Mouse (Mus musculus) cerebellum, postnatal 4 days (tissue): Measurements from ENCODE around the gene Anapc16.

ENCODE experiments used
- DNase-seq, 2 experiments: peaks; one replicate each; pipeline ENCODE4 v3.0.0; 2022; ENCODE audit warnings: low spot score in 2 of 2, mixed read lengths in 1 of 2

The Anapc16 gene

DNA sequence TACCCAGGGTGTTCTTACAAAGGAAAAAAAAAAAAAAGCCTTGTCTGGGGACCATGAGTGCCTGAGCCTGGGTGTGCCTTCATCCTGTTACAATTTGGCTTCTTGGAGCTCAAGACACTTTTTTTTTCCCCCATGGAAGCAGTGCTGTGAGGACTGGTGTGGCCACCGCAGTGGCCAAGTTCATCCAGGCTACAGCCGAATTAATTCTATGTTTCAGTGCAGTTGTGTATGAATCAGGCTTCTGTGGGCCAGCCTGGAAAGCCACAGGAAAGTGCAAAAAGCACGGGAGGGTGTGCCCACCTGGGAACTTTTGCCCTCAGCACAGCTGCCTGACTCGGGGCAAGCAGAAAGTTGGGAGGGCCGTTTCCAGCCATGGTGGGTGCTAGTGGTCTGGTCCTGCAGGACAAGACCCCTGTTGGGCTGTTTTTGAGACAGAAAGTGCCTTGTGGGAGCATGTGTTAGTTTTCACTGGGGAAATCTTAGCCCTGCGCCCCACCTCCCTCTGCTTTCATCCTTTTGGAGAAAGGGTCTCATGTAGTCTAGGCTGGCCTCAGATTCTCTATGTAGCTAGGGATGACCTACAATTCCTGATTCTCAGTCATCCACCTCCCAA is 32.4 kb downstream of the Anapc16 start:
- no peak for DNase-seq

DNA sequence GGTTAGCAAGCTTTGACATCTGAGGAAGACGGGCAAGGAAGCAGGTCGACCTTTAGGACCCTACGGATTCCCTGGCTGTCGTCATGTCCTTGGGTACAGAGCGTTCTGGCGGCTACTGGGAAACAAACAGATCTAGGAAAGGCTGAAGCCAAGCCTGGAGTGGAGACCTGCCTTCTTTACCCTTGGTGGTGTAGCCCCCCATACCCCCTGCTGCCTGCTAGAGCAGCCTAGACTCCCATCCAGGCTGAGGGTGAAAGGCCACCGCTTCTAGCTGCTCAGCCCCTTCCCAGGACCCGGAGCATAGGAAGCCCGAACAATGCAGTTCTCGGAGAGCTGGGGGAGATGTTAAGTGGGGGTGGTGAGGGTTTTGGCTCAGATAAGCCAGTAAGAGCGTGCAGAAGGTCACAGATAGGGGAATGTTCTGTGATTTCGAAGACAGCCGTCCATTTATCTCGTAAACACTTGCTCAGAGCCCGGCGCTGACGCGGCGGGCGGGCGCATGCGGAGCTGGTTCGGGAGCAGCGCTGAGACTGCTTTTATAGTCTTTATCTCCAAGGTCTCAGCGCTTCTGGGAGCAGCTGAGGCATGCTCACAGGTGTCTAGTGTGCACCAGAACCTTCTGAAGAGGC is 33.0 kb downstream of the Anapc16 start:
- DNase-seq: peak in 1 of 2 experiments; percentile 60

DNA sequence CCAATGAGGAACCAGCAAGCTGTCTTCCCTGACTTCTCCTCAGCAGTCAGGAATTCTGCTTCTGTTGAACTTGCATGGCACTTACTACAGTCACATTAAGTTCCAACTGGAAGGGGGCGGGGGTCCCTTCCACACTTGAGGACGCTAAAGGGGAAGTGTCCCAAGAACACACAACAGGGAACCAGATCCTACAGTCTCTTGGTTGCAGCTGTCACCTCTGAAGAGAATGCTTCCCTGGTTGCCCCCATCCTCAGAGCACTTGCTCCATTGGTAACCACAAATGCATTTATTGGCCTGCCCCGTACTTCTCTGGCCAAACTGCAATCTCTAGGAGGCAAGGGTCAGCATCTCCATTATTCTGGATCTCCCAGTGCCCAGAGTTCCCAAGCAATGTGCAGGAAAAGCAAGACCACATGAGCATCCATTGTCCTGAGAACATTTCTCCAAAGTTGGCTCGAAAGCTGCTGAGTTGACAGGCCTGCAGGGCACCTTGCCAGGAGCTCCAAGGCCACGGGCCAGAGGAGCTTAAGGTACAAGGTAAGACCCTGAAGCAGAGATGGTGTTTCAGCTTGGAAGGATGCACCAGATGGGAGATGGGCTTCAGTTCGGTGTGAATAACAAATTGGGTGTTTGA is 35.5 kb downstream of the Anapc16 start:
- no peak for DNase-seq

DNA sequence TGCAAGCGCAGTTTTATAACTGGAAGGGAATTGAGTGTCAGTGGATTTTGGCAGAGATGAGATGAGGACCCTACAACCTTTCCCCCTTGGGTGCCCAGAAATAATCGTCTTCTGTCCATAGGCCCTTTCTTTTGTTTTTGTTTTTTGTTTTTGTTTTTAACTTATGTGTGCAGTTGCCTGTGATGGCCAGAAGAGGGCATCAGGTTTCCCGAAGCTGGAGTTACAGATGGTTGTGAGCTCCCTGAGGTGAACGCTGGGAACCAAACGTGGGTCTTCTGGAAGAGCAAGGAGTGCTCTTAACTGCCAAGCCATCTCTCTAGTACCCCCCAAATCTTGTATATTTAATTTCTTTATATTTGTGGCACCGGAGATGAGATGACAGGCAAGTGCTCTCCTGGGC is 36.2 kb downstream of the Anapc16 start:
- DNase-seq: no peak

GRCm38 (mm10) chr10:59965788-59966187 is 37.1 kb downstream of the Anapc16 start:
- DNase-seq: no peak

- DNase-seq: no peak
Observed at GRCm38 (mm10) chr10:59965362-59965695, 37.6 kb downstream of the Anapc16 start.

- DNase-seq: peak in 1 of 2 experiments; percentile 41
Observed at GRCm38 (mm10) chr10:59964504-59965361, 38.2 kb downstream of the Anapc16 start.

GRCm38 (mm10) chr10:59963609-59964008 is 39.3 kb downstream of the Anapc16 start:
- DNase-seq: no peak

GRCm38 (mm10) chr10:59959517-59959916 is 43.4 kb downstream of the Anapc16 start:
- DNase-seq: no peak

GRCm38 (mm10) chr10:59958458-59958857 is 44.5 kb downstream of the Anapc16 start:
- DNase-seq: no peak

DNA sequence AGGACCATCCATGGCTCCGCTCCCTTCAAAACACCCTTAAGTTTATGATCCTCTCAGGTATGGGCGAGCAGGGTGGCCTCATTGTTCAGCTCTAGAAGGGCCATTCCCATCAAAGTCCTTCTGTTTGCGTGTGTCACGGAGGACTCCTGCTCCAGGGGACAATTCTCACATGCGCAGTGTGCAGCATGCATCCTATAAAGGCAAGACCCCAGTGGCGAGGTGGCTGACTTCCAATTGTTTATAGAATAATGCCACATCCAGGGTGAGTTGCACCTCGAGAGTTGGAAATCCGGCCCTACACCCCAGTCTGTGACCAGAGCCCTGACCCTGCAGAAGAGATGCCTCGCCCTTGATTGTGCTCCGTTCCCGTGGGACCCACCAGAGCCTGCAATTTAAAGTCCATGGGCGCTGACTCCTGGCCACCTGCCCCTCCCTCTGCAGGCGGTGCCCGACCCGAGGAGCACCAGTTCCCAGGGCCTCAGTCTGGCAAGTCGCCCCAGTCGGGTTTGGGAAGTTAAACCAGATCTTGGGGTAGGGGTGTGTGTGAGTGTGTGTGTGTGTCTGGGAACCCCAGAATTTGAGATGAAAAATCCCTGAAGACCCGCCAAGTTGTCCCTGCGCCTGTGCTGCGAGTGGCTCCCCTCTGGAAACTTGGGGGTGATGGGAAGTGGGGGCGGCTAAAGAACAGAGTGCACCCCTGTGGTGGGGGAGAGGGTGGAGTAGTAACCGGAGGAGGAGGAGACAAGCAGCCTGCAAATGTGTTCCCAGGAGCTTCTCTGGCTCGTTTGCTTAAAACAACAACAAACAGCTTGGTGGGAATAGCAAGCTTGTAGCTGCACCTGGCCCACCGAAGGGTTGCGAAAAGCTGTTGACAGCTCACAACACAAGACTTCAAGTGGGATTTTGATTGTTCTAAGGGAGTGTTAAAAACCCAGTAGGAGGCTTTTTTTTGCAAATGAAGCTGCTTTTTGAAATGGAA is 45.5 kb downstream of the Anapc16 start:
- DNase-seq: peak in 1 of 2 experiments; percentile 28

DNA sequence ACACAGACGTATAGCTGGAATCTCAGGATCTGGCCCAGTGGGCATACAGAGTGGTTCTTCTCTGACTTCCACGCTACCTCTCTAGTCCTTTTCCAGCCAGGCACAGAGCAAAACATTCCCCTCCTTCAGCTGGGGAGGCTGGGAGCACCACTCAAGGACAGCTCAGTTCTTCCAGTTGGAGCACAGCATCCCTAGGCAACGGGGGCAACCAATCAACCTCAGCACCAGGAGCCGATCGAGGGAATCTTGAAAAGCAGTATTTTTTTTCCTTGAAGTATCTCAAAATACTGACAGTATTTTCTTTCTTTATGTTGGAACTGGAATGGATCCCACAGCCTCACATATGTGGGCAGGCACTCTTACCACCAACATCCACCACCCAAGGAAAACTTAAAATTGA is 46.3 kb downstream of the Anapc16 start:
- DNase-seq: no peak

DNA sequence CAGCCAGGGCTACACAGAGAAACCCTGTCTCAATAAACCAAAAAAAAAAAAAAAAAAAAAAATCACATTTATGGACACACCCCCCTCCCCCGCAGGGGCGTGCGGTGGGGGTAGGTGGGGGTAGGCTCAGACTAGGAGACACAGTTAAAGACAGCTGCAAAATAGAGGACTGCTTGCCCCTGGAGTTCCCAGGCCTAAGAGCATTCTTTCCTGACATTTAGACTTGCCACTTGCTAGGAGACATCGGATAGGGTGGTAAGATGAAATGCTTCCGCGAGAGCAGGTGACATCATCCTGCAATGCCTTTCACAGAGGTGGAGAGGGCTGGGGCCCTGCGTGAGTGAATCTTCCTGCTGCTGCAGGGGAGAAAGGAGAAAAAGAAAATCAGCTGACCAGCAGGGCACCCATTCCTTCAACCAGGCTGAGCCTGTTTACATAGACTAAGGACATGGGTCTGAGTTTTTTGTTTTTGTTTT is 49.3 kb downstream of the Anapc16 start:
- DNase-seq: no peak

DNA sequence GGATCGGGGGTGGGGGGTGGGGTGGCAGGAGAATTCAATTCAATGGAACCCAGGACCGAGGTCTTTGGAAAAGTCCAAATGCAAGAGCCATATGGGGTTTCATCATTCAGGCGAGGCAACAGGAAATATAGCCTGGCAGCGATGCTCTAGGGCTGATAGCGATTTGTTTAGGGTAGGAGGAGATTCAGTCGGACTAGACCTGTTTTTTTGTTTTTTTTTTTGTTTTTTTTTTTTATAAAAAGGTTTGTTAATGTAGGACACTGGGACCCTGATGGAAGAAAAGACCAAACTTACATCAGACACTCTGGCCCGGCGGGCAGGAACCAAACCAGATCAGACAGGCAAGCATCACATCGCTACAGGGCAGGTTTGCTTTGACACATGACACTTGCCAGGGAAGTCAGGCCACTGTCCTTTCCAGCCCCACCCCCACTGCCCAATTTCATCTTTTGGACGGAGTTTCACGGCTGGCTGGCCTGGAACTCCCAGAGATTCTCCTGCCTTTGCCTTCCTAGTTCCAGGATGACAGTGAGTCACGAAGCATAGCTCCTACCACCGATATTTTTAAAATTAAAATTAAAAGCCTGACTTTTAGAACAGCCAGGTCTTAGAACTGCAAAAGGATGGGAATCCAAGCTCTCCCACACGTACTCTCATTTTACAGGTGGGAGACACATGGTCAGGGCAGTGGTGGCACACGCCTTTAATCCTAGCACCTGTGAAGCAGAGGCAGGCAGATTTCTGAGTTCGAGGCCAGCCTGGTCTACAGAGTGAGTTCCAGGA is 50.0 kb downstream of the Anapc16 start:
- peak in 1 of 2 experiments; percentile 43 for DNase-seq

DNA sequence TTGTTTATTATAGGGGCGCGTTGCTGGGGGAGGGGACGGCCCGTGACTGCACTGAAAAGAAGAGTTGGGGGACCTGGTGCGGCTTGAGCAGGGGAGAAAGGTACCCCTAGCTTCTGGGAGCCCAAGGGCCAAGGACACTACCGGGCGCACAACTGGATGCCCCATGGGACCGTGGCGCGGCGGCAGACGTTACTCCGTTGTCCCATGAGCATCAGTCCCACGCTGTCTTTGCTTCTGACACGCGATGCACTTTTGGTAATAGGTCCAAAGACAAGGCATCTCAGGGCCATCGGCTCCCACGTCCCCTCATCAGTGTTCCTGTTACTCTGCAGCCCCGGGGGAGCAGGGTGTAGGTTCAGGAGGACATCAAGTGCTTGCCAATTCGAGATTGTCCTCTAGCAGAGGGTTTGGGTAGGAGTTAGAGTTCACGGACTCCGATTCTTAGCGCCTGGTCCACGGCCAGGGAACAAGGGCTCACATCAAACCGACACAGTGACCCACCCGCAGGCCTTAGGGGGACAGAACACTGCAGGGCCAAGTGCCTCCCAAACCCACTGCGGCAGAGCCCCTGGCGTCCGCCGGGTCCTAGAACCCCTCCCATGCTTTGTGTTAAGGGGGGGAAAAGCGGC is 50.7 kb downstream of the Anapc16 start:
- peak; percentile 45 to 64 for DNase-seq

GRCm38 (mm10) chr10:59951211-59952151 is 51.5 kb downstream of the Anapc16 start, which contains the start of gene Ddit4:
Gene Ddit4 (minus strand): TSS chr10:59951834.
- DNase-seq: peak; percentile 99 to 100

GRCm38 (mm10) chr10:59950716-59951191 is 52.2 kb downstream of the Anapc16 start:
- DNase-seq: peak; percentile 69 to 82
